Mouse (Mus musculus) liver, adult 2 months (tissue): ENCODE measurements at regions not wholly inside any gene's neighbourhood (a gene's known extent, or its start where the extent isn't known, plus 50 kb on each side); places are given as distances from the start of the nearest gene placed in this dataset.

Source experiments
- DNase-seq: peaks from one replicate; pipeline ENCODE4 v3.0.0-alpha.2; 2011; ENCODE audit warnings: low read depth, low spot score; ENCODE audit errors: extremely low read depth
- H3K27ac ChIP-seq: fragments of 200-500 bp; replicated peaks from 2 replicates; pipeline ENCODE4 v1.5.1; 2012; ENCODE audit warnings: low read depth, mild to moderate bottlenecking, control low read depth, inconsistent platforms, low read length; ENCODE audit not compliant: insufficient read depth
- H3K27me3 ChIP-seq: fragments of 200-500 bp; 2 replicates; pipeline ENCODE4 v1.6.1; 2012; ENCODE audit warnings: mild to moderate bottlenecking, moderate library complexity, low read length, inconsistent platforms; ENCODE audit not compliant: control insufficient read depth, insufficient read depth
- H3K36me3 ChIP-seq: fragments of 200-500 bp; 2 replicates; pipeline ENCODE4 v1.6.1; 2012; ENCODE audit warnings: low read length, inconsistent platforms; ENCODE audit not compliant: control insufficient read depth, insufficient read depth
- H3K4me1 ChIP-seq: fragments of 200-500 bp; 2 replicates; pipeline ENCODE4 v1.6.1; 2011; ENCODE audit warnings: low read length; ENCODE audit not compliant: control insufficient read depth, insufficient read depth
- H3K4me3 ChIP-seq: fragments of 200-500 bp; 2 replicates; pipeline ENCODE4 v1.5.1; 2011; ENCODE audit warnings: low read depth, mild to moderate bottlenecking, control low read depth, low read length, moderate library complexity; ENCODE audit not compliant: insufficient read depth
- H3K79me2 ChIP-seq: fragments of 200-500 bp; 2 replicates; pipeline ENCODE4 v1.6.1; 2012; ENCODE audit warnings: inconsistent platforms, mild to moderate bottlenecking, low read length, moderate library complexity; ENCODE audit not compliant: control insufficient read depth, insufficient read depth
- H3K9ac ChIP-seq: fragments of 200-500 bp; 2 replicates; pipeline ENCODE4 v1.6.1; 2012; ENCODE audit warnings: low read depth, mild to moderate bottlenecking, control low read depth, inconsistent platforms, low read length
- CTCF ChIP-seq: fragments of 200-500 bp; IDR thresholded peaks from 2 replicates; pipeline ENCODE4 v1.5.1; 2011; ENCODE audit warnings: low read depth, low read length, control low read depth
- POLR2A ChIP-seq: fragments of 200-500 bp; IDR thresholded peaks from 2 replicates; pipeline ENCODE4 v1.6.1; 2011; ENCODE audit warnings: low read length, control low read depth; ENCODE audit not compliant: insufficient read depth; ENCODE audit errors: extremely low read depth
- WGBS: fragments of 180-500 bp; shearing (Covaris S2); methylation state at CpG from one replicate; pipeline ENCODE4 v1.1.7; 2018; 5-methylcytosine and 5-hydroxymethylcytosine counted together

GRCm38 (mm10) chr8:112993781-112994180 lies 423.9 kb downstream of the Cntnap4 start:
- Histone ChIP-seq H3K36me3 (no peaks in the 10 kb centered on the region), H3K27ac (no peak overlapping the region), H3K79me2 (no peaks in the 10 kb centered on the region), H3K9ac (no peak overlapping the region), H3K27me3 (no peaks in the 10 kb centered on the region), H3K4me1 (no peaks in the 10 kb centered on the region), H3K4me3 (no peak overlapping the region)
- 83% methylated on average over 4 of the region's 4 CpGs for WGBS
- TF ChIP-seq CTCF = no peak
- TF ChIP-seq POLR2A = no peak
- DNase-seq = no peak

- H3K4me3 ChIP-seq = no peak overlapping the region
- TF ChIP-seq CTCF (no peak), POLR2A (no peak)
- no peak overlapping the region for H3K27ac ChIP-seq
- no peaks in the 10 kb centered on the region for H3K79me2 ChIP-seq
- no peaks in the 10 kb centered on the region for H3K27me3 ChIP-seq
- no peaks in the 10 kb centered on the region for H3K4me1 ChIP-seq
- DNase-seq = no peak
- WGBS = 55% methylated on average over 4 of the region's 4 CpGs
- H3K9ac ChIP-seq = no peak overlapping the region
- no peaks in the 10 kb centered on the region for H3K36me3 ChIP-seq
Measured at GRCm38 (mm10) chr8:113007356-113007755, 437.5 kb downstream of the Cntnap4 start.

GRCm38 (mm10) chr8:113028880-113029279 lies 459.0 kb downstream of the Cntnap4 start:
- H3K27me3 ChIP-seq = no peaks in the 10 kb centered on the region
- H3K4me3 ChIP-seq = no peak overlapping the region
- WGBS = 88% methylated on average over 9 of the region's 9 CpGs
- H3K79me2 ChIP-seq = no peaks in the 10 kb centered on the region
- H3K9ac ChIP-seq = no peak overlapping the region
- DNase-seq = no peak
- H3K27ac ChIP-seq = no peak overlapping the region
- H3K4me1 ChIP-seq = no peaks in the 10 kb centered on the region
- H3K36me3 ChIP-seq = no peaks in the 10 kb centered on the region
- TF ChIP-seq CTCF (no peak), POLR2A (no peak)

- H3K36me3 ChIP-seq = no peaks in the 10 kb centered on the region
- peak; percentile 4 for DNase-seq
- H3K27ac ChIP-seq = no peak overlapping the region
- no peaks in the 10 kb centered on the region for H3K79me2 ChIP-seq
- TF ChIP-seq POLR2A (no peak), CTCF (no peak)
- H3K4me1 ChIP-seq = no peaks in the 10 kb centered on the region
- 85% methylated on average over 8 of the region's 8 CpGs for WGBS
- no peaks in the 10 kb centered on the region for H3K27me3 ChIP-seq
- no peak overlapping the region for H3K4me3 ChIP-seq
- no peak overlapping the region for H3K9ac ChIP-seq
Measured at GRCm38 (mm10) chr8:113051770-113052473, 482.1 kb downstream of the Cntnap4 start.

- H3K27ac ChIP-seq = no peak overlapping the region
- no peak for DNase-seq
- 63% methylated on average over 2 of the region's 2 CpGs for WGBS
- TF ChIP-seq POLR2A = no peak
- TF ChIP-seq CTCF = no peak
- no peaks in the 10 kb centered on the region for H3K79me2 ChIP-seq
- H3K27me3 ChIP-seq = no peaks in the 10 kb centered on the region; the same call in 1 of the 2 replicates
- H3K9ac ChIP-seq = no peak overlapping the region
- H3K36me3 ChIP-seq = no peaks in the 10 kb centered on the region
- H3K4me1 ChIP-seq = no peaks in the 10 kb centered on the region
- no peak overlapping the region for H3K4me3 ChIP-seq
Measured at GRCm38 (mm10) chr8:113065246-113066169, 495.7 kb downstream of the Cntnap4 start.
